Mouse (Mus musculus) heart, embryonic 14.5 days (tissue): ENCODE measurements around the gene Aldh16a1. TPM values are rescaled to one million over a fixed set of nuclear protein-coding genes. Genes with fewer than 3 reads are reported as not detected.
"Not testable (repeated sequence)": the region's sequence is repeated elsewhere in the genome, so short reads cannot be mapped to it uniquely, and the experiment has no call there.

ENCODE experiments used
- ATAC-seq: fragments of 200-750 bp; cut with Nextera tagmentation; 2 replicates; pipeline ENCODE4 v1.8.0; 2017; ENCODE audit warnings: low read depth, moderate TSS enrichment; ENCODE audit not compliant: insufficient number of reproducible peaks, insufficient read depth, low FRiP score
- H3K27ac ChIP-seq, 2 experiments: fragments of 200-500 bp in 1 of 2; fragments of 300-500 bp in 1 of 2; sonication (generic) in 1 of 2; replicated peaks in 1 of 2; 2 replicates each; pipeline ENCODE4 v1.5.1; 2012 to 2014; ENCODE audit warnings: low read depth in 2 of 2, low read length in 2 of 2, control low read depth in 1 of 2, mild to moderate bottlenecking in 1 of 2, mixed read lengths in 1 of 2; ENCODE audit not compliant: control insufficient read depth in 1 of 2, insufficient read depth in 1 of 2
- H3K27me3 ChIP-seq: fragments of 300-500 bp; sonication (generic); 2 replicates; pipeline ENCODE4 v1.6.1; 2014; ENCODE audit warnings: mild to moderate bottlenecking, low read length, control low read depth; ENCODE audit not compliant: control insufficient read depth, insufficient read depth
- H3K36me3 ChIP-seq: fragments of 300-500 bp; sonication (generic); 2 replicates; pipeline ENCODE4 v1.6.1; 2014; ENCODE audit warnings: mild to moderate bottlenecking, control low read depth, low read length, mixed read lengths; ENCODE audit not compliant: control insufficient read depth, insufficient read depth
- H3K4me1 ChIP-seq, 2 experiments: fragments of 200-500 bp in 1 of 2; fragments of 300-500 bp in 1 of 2; sonication (generic) in 1 of 2; 2 replicates each; pipeline ENCODE4 v1.6.1; 2012 to 2014; ENCODE audit warnings: low read length in 2 of 2, control low read depth in 1 of 2, mixed read lengths in 1 of 2; ENCODE audit not compliant: control insufficient read depth in 2 of 2, insufficient read depth in 2 of 2
- H3K4me2 ChIP-seq: fragments of 300-500 bp; sonication (generic); 2 replicates; pipeline ENCODE4 v1.6.1; 2014; ENCODE audit warnings: mild to moderate bottlenecking, low read length
- H3K4me3 ChIP-seq, 2 experiments: fragments of 200-500 bp in 1 of 2; fragments of 300-500 bp in 1 of 2; sonication (generic) in 1 of 2; 2 replicates each; pipeline ENCODE4 v1.5.1; 2012 to 2014; ENCODE audit warnings: low read length in 2 of 2, mild to moderate bottlenecking in 2 of 2, control low read depth in 1 of 2, low read depth in 1 of 2, moderate library complexity in 1 of 2; ENCODE audit not compliant: control insufficient read depth in 1 of 2, insufficient read depth in 1 of 2
- H3K9ac ChIP-seq: fragments of 300-500 bp; sonication (generic); 2 replicates; pipeline ENCODE4 v1.6.1; 2014; ENCODE audit warnings: mild to moderate bottlenecking, low read length
- H3K9me3 ChIP-seq: fragments of 300-500 bp; sonication (generic); 2 replicates; pipeline ENCODE4 v1.6.1; 2016; ENCODE audit warnings: low read length, control low read depth; ENCODE audit not compliant: control insufficient read depth
- WGBS: fragments of 180-500 bp; shearing (Covaris S2); extraction: QIAGEN DNeasy Blood & Tissue Kit; methylation state at CpG from one replicate; pipeline ENCODE4 v1.1.7; 2014; 5-methylcytosine and 5-hydroxymethylcytosine counted together
- polyA plus RNA-seq: library from polyadenylated mRNA; unstranded; fragments of >200 nt; fragmentation: Nextera tagmentation; extraction: Ambion mirVana; gene quantifications from 2 replicates; pipeline ENCODE4 v1.2.1, GENCODE M21; 2014

The Aldh16a1 gene
- polyA plus RNA-seq, 1 experiment from 2014 or later = 31.2 TPM

DNA sequence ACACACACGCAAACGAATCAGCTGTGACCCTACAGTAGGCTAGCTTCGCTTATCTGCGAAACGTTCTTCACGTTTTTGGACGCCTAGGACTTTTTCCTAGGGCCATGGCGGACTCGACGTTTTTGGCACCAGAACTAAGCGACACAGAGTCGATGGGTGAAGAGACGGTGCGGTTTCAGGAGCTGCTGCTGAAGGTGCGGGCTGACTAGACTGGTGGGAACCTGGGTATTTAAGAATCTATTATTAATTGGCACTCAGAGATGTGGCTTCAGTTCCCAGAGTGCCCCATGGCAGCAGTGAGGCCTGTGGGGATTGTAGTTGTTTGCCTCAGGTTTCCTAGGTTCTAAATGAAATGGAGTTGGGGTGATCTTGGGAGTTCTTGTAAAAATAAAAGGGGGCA is 1.8 kb upstream of the Aldh16a1 start:
- Histone ChIP-seq H3K9ac (no peak overlapping the region), H3K27me3 (no peaks in the 10 kb centered on the region), H3K4me1 (peaks cover 4 to 9% of the 10 kb centered on the region in 2 experiments; a peak in 2 of 4 replicates), H3K4me2 (no peak overlapping the region), H3K9me3 (no peaks in the 10 kb centered on the region), H3K36me3 (peaks cover 39% of the 10 kb centered on the region), H3K4me3 (no peak overlapping the region), H3K27ac (no peak overlapping the region)
- 90% methylated on average over 15 of the region's 15 CpGs for WGBS
- ATAC-seq = no peak

DNA sequence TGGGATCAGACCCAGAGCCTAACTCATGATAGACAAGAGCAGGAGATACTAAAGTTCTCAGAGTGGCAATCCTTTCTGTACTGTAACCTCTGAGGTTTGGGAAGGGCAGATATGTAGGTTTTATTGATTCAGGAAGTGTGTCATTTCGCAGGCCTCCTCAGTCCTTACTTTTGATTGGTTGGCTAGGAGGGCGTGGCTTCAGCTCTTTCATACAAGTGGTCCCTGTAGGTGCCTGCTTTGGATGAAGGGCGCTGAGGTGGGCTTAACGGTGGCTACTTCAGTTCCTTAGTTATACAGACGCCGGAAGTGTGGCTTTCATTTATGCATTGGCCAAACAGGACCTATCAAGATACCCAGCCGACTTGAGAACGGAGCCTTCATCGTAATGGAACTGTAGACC is 1.2 kb upstream of the Aldh16a1 start:
- 85% methylated on average over 9 of the region's 9 CpGs for WGBS
- H3K27me3 ChIP-seq = no peaks in the 10 kb centered on the region
- H3K27ac ChIP-seq = no peak overlapping the region
- H3K4me1 ChIP-seq = peaks cover 4 to 9% of the 10 kb centered on the region in 2 experiments; a peak in 2 of 4 replicates
- no peak overlapping the region for H3K9ac ChIP-seq
- H3K9me3 ChIP-seq = no peaks in the 10 kb centered on the region
- H3K4me2 ChIP-seq = no peak overlapping the region
- peaks cover 35% of the 10 kb centered on the region for H3K36me3 ChIP-seq
- no peak for ATAC-seq
- no peak overlapping the region for H3K4me3 ChIP-seq

DNA sequence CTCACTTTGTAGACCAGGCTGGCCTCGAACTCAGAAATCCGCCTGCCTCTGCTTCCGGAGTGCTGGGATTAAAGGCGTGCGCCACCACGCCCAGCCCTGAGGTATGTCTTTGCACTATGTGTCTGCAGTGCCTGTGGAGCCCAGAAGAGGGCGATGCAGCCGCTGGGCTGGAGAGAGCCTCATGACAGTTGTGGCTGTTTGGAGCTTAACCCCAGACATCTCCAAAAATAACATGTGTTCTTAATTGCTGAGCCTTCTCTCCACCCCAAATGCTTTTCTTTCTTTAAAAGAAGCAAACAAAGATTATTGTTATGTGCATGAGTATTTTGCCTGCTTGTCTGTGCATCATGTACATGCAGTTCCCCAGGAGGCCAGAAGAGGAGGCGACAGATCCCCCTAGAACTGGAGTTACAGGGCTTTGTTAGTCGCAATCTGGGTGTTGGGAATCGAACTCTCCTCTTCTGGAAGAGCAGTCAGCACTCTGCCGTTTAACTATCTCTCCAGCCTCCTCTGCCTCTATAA is 670 bp upstream of the Aldh16a1 start:
- peak overlapping the region; percentile 52 for H3K9ac ChIP-seq

DNA sequence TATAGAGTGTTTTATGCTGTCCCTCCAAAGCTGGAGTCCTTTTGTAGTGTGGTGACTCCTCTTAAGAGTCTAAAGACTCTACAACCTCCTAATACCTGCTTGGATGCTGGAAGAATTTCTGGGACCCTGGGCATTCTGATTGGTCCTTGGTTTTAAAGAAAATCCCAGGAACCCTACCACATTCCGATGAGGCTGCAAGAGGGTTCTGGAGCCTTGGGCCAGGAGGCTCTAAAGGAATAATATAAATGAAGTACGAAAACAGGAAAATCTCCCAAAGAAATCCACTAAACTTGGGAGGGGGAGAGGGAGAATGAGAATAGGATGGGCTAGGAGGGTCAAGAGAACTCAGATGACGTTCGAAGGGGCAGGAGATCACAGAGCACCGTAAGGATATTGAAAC is 798 bp downstream of the Aldh16a1 start:
- Histone ChIP-seq H3K9me3 (no peaks in the 10 kb centered on the region), H3K9ac (peak overlapping the region; percentile 93), H3K27me3 (no peaks in the 10 kb centered on the region), H3K4me2 (peak overlapping the region; percentile 74), H3K4me1 (peaks cover 4 to 9% of the 10 kb centered on the region in 2 experiments; a peak in 2 of 4 replicates), H3K4me3 (peak overlapping the region; percentile 63 to 84), H3K27ac (peak overlapping the region; percentile 78 to 96), H3K36me3 (peaks cover 19% of the 10 kb centered on the region)
- 2% methylated on average over 5 of the region's 5 CpGs for WGBS
- ATAC-seq = no peak

More for the DNA sequence above, 670 bp upstream of the Aldh16a1 start:
- H3K36me3 ChIP-seq = peaks cover 29% of the 10 kb centered on the region
- peak overlapping the region; percentile 74 for H3K4me2 ChIP-seq
- ATAC-seq = no peak
- peak overlapping the region in 1 of 2 experiments; percentile 96; a peak in 1 of 4 replicates for H3K27ac ChIP-seq
- no peaks in the 10 kb centered on the region for H3K27me3 ChIP-seq
- 77% methylated on average over 12 of the region's 12 CpGs for WGBS
- H3K4me1 ChIP-seq = peaks cover 4 to 9% of the 10 kb centered on the region in 2 experiments; a peak in 2 of 4 replicates
- peak overlapping the region; percentile 39 to 63 for H3K4me3 ChIP-seq
- H3K9me3 ChIP-seq = no peaks in the 10 kb centered on the region

DNA sequence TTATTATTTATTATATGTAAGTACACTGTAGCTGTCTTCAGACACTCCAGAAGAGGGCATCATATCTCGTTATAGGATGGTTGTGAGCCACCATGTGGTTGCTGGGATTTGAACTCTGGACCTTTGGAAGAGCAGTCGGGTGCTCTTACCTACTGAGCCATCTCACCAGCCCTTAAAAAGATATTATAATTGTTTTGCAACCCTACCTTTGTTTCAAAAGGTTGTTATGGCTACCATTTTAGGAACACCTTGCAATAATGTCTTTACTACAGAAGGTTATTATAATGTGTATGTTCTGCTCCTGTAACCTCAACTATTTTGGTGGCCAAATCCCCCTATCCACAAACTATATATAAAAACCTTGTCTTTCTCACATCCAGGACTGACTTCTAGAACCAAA is 1.3 kb downstream of the Aldh16a1 start:
- WGBS = 96% methylated on average over 2 of the region's 2 CpGs
- not testable (repeated sequence) for H3K4me3 ChIP-seq, H3K9ac ChIP-seq, H3K4me1 ChIP-seq, ATAC-seq, H3K27me3 ChIP-seq, H3K9me3 ChIP-seq, H3K27ac ChIP-seq
- peak overlapping the region; percentile 74; the same call in 1 of the 2 replicates for H3K4me2 ChIP-seq
- H3K36me3 ChIP-seq = peaks cover 18% of the 10 kb centered on the region

DNA sequence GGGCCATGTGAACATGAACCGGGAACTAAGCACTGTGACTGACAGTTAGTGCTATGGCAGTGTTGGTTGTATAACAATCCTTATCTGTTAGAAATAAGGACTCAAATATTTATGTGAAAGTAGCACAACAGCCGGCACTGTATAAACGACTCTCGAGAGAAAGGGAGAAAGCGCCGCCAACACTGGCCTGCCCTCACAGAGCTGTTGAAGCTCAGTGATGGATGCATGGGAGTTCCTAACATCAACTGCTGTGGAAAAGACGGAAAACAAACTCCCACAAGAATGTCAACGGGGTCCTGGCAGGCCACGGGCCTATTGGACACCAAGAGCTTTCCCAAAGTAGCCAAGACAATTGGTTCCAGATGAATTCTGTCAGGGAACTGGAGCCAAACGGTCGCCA is 3.1 kb downstream of the Aldh16a1 start:
- no peak overlapping the region for H3K9ac ChIP-seq
- H3K4me2 ChIP-seq = no peak overlapping the region
- peaks cover 17% of the 10 kb centered on the region for H3K36me3 ChIP-seq
- H3K4me1 ChIP-seq = peaks cover 4 to 9% of the 10 kb centered on the region in 2 experiments; a peak in 2 of 4 replicates
- no peaks in the 10 kb centered on the region for H3K9me3 ChIP-seq
- H3K27ac ChIP-seq = no peak overlapping the region
- WGBS = 55% methylated on average over 11 of the region's 11 CpGs
- H3K4me3 ChIP-seq = no peak overlapping the region
- ATAC-seq = no peak
- no peaks in the 10 kb centered on the region for H3K27me3 ChIP-seq

DNA sequence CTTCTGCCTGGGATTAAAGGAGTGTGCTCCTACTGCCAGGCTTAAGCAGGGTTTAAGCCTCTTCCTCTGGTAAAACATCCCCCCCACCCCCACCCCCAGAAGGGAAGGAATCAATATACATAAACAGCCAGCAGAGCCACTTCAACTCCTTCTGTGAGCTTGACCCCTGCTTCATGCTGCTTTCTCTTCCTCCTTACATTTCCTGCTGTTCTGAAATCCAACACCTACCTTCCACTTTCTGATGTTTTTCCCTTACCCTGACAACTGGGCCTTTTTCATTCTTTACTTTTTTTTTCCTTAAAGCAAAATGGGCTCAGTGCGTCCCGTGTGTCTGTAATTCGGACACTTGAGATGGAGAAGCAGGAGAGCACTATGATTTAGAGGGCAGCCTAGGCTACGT is 4.1 kb downstream of the Aldh16a1 start:
- Histone ChIP-seq H3K9ac (no peak overlapping the region; the same call in 1 of the 2 replicates), H3K4me2 (no peak overlapping the region), H3K9me3 (no peaks in the 10 kb centered on the region), H3K4me1 (peaks cover 4 to 9% of the 10 kb centered on the region in 2 experiments; a peak in 2 of 4 replicates), H3K4me3 (no peak overlapping the region), H3K27ac (no peak overlapping the region), H3K27me3 (no peaks in the 10 kb centered on the region), H3K36me3 (peaks cover 25% of the 10 kb centered on the region)
- WGBS = 63% methylated on average over 4 of the region's 4 CpGs
- ATAC-seq = no peak

DNA sequence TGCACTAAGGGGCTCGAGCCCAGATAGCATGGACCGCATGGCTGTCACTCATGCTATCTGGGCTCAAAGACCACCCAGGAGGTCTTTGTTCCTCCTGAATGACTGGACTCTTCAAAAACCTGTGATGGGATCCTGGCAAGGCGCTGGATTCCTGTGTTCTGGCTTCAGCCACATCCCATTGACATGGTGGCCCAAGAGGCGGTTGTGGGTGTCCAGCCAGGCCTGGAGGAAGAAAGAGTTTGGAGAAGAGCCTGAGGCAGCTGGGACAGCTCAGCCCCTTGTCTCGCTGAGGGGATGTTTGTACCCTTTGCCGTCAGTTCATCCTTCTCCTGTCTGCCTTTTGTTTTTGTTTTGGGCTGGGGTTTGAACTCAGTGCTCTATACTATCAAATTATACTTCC is 4.8 kb downstream of the Aldh16a1 start:
- WGBS = 63% methylated on average over 6 of the region's 6 CpGs
- H3K4me2 ChIP-seq = no peak overlapping the region
- H3K9ac ChIP-seq = no peak overlapping the region
- H3K27ac ChIP-seq = no peak overlapping the region
- ATAC-seq = no peak
- no peaks in the 10 kb centered on the region for H3K27me3 ChIP-seq
- no peak overlapping the region for H3K4me3 ChIP-seq
- H3K9me3 ChIP-seq = no peaks in the 10 kb centered on the region
- peaks cover 0 to 4% of the 10 kb centered on the region in 2 experiments; a peak in 1 of 4 replicates for H3K4me1 ChIP-seq
- peaks cover 33% of the 10 kb centered on the region for H3K36me3 ChIP-seq
